Mouse (Mus musculus): ENCODE results near the gene Coro2a.

DNA sequence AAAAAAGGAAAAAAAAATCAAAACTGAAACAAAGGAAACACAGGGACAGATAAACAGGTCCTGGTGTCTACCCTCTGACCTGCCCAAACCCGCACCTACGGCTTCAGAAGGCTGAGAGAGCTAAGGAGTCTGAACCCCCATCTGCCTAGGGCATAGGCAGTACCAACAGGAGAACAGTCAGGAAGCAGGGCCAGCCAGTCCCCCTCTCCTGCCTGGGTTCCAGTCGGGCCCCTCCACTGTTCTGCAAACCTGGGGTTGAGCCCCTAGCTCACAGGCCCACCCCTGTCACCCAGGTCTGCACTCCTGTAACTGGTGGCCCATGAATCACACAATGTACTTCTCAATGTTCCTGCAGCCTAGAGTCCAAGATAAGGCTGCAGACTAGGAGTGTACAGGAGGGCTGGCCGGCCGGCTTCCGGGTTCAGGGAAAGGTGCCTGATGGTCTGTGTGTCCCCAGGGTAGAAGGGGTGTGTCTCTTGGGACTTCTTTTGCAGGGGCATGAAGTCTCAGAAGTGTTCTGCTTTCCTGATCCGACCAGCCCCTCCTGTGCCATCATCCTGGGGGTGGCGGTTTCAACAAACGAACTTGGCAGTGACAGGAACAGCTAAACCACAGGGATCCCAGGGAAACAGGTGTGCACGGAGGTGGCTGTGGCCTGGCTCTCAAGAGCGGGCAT is 4.6 kb downstream of the Coro2a start:
- TF ChIP-seq CTCF (IDR thresholded peaks at IDR 0.05; ENCODE audit: control insufficient read depth, insufficient read depth, insufficient read length) (no peak), MAX (IDR thresholded peaks at IDR 0.05) (no peak)

Data from C2C12 (cell line).